Mouse (Mus musculus) adrenal gland, postnatal 25 days (tissue): ENCODE results near the gene Stip1. TPM values are rescaled to one million over a fixed set of nuclear protein-coding genes. Genes with fewer than 3 reads are reported as not detected.

ENCODE experiments used
- DNase-seq: peaks from one replicate; pipeline ENCODE4 v3.0.0; 2021; ENCODE audit warnings: mixed read lengths
- total RNA-seq: library from RNA; stranded (reverse); gene quantifications from 2 replicates; pipeline ENCODE4 v1.2.3, GENCODE M21; 2021

Gene Stip1
- total RNA-seq, 1 experiment from 2014 or later = 158 TPM

- no peak for DNase-seq
Measured at GRCm38 (mm10) chr19:6983621-6984020, 56.1 kb downstream of the Stip1 start.

GRCm38 (mm10) chr19:6981465-6981864, 58.3 kb downstream of the Stip1 start:
- DNase-seq = no peak

- peak; percentile 98 for DNase-seq
Measured at GRCm38 (mm10) chr19:6980381-6981093, 59.2 kb downstream of the Stip1 start, which contains the start of gene Fkbp2. Fkbp2 (minus strand) TSS chr19:6980501.

GRCm38 (mm10) chr19:6979486-6980380, 60.0 kb downstream of the Stip1 start:
- peak; percentile 100 for DNase-seq

- DNase-seq = no peak
Measured at GRCm38 (mm10) chr19:6979001-6979479, 60.7 kb downstream of the Stip1 start.

GRCm38 (mm10) chr19:6978639-6978974, 61.2 kb downstream of the Stip1 start:
- DNase-seq = no peak

- DNase-seq = no peak
Measured at GRCm38 (mm10) chr19:6977759-6978638, 61.8 kb downstream of the Stip1 start.

GRCm38 (mm10) chr19:6975537-6976521, 63.9 kb downstream of the Stip1 start, which contains the start of gene Plcb3:
Plcb3 (minus strand) TSS chr19:6976470.
- peak; percentile 59 for DNase-seq

- DNase-seq = peak; percentile 87
Measured at GRCm38 (mm10) chr19:6974211-6975205, 65.3 kb downstream of the Stip1 start, which contains the start of gene Ppp1r14b. Ppp1r14b (plus strand) TSS chr19:6974968.

- DNase-seq = no peak
Measured at GRCm38 (mm10) chr19:6973581-6974190, 66.1 kb downstream of the Stip1 start.

- no peak for DNase-seq
Measured at GRCm38 (mm10) chr19:6972247-6972917, 67.4 kb downstream of the Stip1 start.

- DNase-seq = no peak
Measured at GRCm38 (mm10) chr19:6971644-6972043, 68.1 kb downstream of the Stip1 start.

Other genes with a start within 250 kb of the Stip1 start
- 25.9 and 38.6 TPM in 2 replicates for gene Rps6ka4, start 199.3 kb downstream of the Stip1 start, total RNA-seq
- 0.62 and 1.1 TPM in 2 replicates for gene Ccdc88b, start 181.8 kb downstream of the Stip1 start, total RNA-seq
- gene Trmt112, start 130.3 kb downstream of the Stip1 start, total RNA-seq = 95.2 and 108 TPM in 2 replicates
- 196 and 278 TPM in 2 replicates for gene Prdx5, start 129.9 kb downstream of the Stip1 start, total RNA-seq
- 44.2 and 44.6 TPM in 2 replicates for gene Esrra, start 118.2 kb downstream of the Stip1 start, total RNA-seq
- not detected in 2 replicates for gene Catsperz, start 114.6 kb downstream of the Stip1 start, total RNA-seq
- gene Kcnk4, start 105.5 kb downstream of the Stip1 start, total RNA-seq = 0.12 TPM in 1 of 2 replicates, not detected in the other
- gene Bad, start 98.1 kb downstream of the Stip1 start, total RNA-seq = 44.1 and 53.7 TPM in 2 replicates
- gene Gpr137, start 97.5 kb downstream of the Stip1 start, total RNA-seq = 48.7 and 54.8 TPM in 2 replicates
- 140 and 178 TPM in 2 replicates for gene Ppp1r14b, start 65.0 kb downstream of the Stip1 start, total RNA-seq
- 49.1 and 59.8 TPM in 2 replicates for gene Plcb3, start 63.5 kb downstream of the Stip1 start, total RNA-seq
- gene Fkbp2, start 59.5 kb downstream of the Stip1 start, total RNA-seq = 102 and 139 TPM in 2 replicates
- 86.0 and 90.9 TPM in 2 replicates for gene Vegfb, start 52.3 kb downstream of the Stip1 start, total RNA-seq
- 46.9 and 50.3 TPM in 2 replicates for gene Dnajc4, start 47.4 kb downstream of the Stip1 start, total RNA-seq
- 35.9 and 50.6 TPM in 2 replicates for gene Nudt22, start 43.9 kb downstream of the Stip1 start, total RNA-seq
- gene Trpt1, start 43.8 kb downstream of the Stip1 start, total RNA-seq = 15.9 and 19.5 TPM in 2 replicates
- 4.2 and 4.4 TPM in 2 replicates for gene Fermt3, start 20.5 kb downstream of the Stip1 start, total RNA-seq
- gene Macrod1, start 16.8 kb upstream of the Stip1 start, total RNA-seq = 42.7 and 52.1 TPM in 2 replicates
- 1.6 and 2.0 TPM in 2 replicates for gene Flrt1, start 65.8 kb upstream of the Stip1 start, total RNA-seq
- gene Otub1, start 166.3 kb upstream of the Stip1 start, total RNA-seq = 102 and 132 TPM in 2 replicates
- 781 and 926 TPM in 2 replicates for gene Cox8a, start 177.6 kb upstream of the Stip1 start, total RNA-seq
- gene Naa40, start 201.2 kb upstream of the Stip1 start, total RNA-seq = 33.1 and 34.2 TPM in 2 replicates
- 5.6 and 6.0 TPM in 2 replicates for gene Rcor2, start 227.4 kb upstream of the Stip1 start, total RNA-seq